Mouse (Mus musculus) hindbrain, postnatal 0 days (tissue): ENCODE measurements around the gene Dcst1. TPM values are rescaled to one million over a fixed set of nuclear protein-coding genes. Genes with fewer than 3 reads are reported as not detected.
A peak's percentile ranks its signal among the peaks of the same experiment; 100 is the strongest.

Experiments
- ATAC-seq: fragments of 200-750 bp; cut with Nextera tagmentation; 2 replicates; pipeline ENCODE4 v1.8.0; 2017; ENCODE audit warnings: mild to moderate bottlenecking, moderate TSS enrichment, moderate library complexity
- DNase-seq: peaks from one replicate; pipeline ENCODE4 v3.0.0-alpha.2; 2015; ENCODE audit warnings: low spot score
- H3K27ac ChIP-seq: fragments of 300-500 bp; sonication (generic); 2 replicates; pipeline ENCODE4 v1.5.1; 2014; ENCODE audit warnings: mild to moderate bottlenecking
- H3K27me3 ChIP-seq: fragments of 300-500 bp; sonication (generic); 2 replicates; pipeline ENCODE4 v1.6.1; 2014; ENCODE audit warnings: low read length, mixed read lengths; ENCODE audit not compliant: insufficient read depth
- H3K36me3 ChIP-seq: fragments of 300-500 bp; sonication (generic); 2 replicates; pipeline ENCODE4 v1.6.1; 2014; ENCODE audit warnings: low read length, mixed read lengths; ENCODE audit not compliant: insufficient read depth
- H3K4me1 ChIP-seq: fragments of 300-500 bp; sonication (generic); 2 replicates; pipeline ENCODE4 v1.6.1; 2014; ENCODE audit warnings: antibody characterized with exemption, low read length, mixed read lengths; ENCODE audit not compliant: insufficient read depth
- H3K4me2 ChIP-seq: fragments of 300-500 bp; sonication (generic); 2 replicates; pipeline ENCODE4 v1.6.1; 2014; ENCODE audit warnings: low read depth, mild to moderate bottlenecking, low read length, moderate library complexity, mixed read lengths
- H3K4me3 ChIP-seq: fragments of 300-500 bp; sonication (generic); 2 replicates; pipeline ENCODE4 v1.5.1; 2014; ENCODE audit warnings: low read length
- H3K9ac ChIP-seq: fragments of 300-500 bp; sonication (generic); replicated peaks from 2 replicates; pipeline ENCODE4 v1.6.1; 2014; ENCODE audit warnings: mild to moderate bottlenecking, low read length, moderate library complexity, mixed read lengths
- H3K9me3 ChIP-seq: fragments of 300-500 bp; sonication (generic); 2 replicates; pipeline ENCODE4 v1.6.1; 2016; ENCODE audit warnings: low read length, mixed read lengths
- CTCF ChIP-seq: IDR thresholded peaks from 2 replicates; pipeline ENCODE4 v1.5.1; 2016; ENCODE audit warnings: antibody characterized with exemption, control low read depth, low read depth
- WGBS: fragments of 180-500 bp; shearing (Covaris S2); extraction: QIAGEN DNeasy Blood & Tissue Kit; methylation state at CpG from one replicate; pipeline ENCODE4 v1.1.7; 2014; 5-methylcytosine and 5-hydroxymethylcytosine counted together
- polyA plus RNA-seq: library from polyadenylated mRNA; unstranded; fragments of >200 nt; fragmentation: Nextera tagmentation; extraction: Ambion mirVana; gene quantifications from 2 replicates; pipeline ENCODE4 v1.2.1, GENCODE M21; 2015
- total RNA-seq: library from RNA; depleted of rRNA; stranded (reverse); fragments of >200 nt; gene quantifications from 2 replicates; pipeline ENCODE4 v1.2.3, GENCODE M21; 2014

The Dcst1 gene
- total and polyA plus RNA-seq, 2 experiments from 2014 or later, result 0.05 to 1.1 TPM

DNA sequence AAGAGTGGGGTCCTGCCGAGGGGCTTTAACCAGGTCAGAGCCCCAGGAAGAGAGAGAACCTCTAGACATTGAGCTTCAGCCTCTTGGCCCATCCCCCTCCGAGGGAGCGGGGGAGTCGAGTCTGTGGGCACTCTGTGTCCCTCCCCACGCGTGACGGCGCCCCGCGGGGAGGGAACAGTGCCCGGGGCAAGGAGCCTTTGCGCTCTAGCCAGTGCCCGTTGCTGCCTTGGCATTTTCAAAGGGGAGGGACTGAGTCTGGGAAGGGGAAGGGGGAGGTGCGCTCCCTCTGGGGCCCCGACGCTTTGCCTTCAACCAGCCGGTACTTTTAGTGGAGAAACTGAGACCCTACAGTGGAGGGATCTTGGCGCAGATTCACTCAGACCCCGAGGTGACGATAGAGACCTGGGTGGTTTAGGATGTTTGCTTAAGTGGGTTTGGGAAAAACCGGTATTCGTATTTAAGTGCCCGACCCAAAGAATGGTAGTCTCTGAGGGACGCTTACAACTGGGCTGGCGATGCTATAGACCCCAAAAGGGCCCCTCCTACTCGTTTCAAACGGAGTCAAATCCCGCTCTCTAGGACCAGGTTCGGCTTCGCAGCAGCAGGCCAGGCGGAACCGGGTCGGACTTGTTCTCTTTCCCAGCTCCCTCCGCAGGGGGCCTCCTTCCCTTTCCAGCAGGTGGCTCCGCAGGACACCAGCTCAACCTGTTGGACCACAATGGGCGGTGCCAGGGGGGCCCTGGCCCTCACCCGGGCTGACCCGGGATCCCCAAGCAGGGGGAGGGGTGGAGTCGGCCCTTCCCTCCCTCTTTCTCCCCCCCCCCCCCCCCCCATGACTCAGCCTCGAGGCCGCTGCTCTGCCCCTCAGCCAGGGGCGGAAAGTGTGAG lies 29.2 kb upstream of the Dcst1 start, which contains the start of gene Zbtb7b:
Gene Zbtb7b (minus strand): TSS at position 771 of the 888 bp plus-strand sequence.
- H3K9me3 ChIP-seq, result no peaks in the 10 kb centered on the region

DNA sequence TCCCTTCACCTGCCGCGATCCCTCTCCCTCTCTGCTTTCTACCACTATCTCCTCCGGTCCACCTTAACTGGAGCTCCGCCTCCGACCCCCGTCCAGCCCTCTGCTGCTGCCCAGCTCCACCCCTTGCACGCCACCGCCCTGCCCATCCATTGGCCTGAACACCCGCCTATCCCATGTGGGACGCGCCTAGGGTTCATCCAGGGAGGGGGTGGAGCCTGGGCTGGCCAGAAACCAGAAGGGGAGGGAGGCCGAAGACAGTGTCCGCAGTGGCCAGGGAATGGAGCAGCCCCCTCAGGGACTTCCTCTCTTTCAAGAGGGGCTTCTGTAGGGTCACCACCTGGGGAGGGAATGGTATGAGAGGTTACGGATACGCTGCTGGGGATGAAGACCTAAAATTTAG lies 28.6 kb upstream of the Dcst1 start:
- Histone ChIP-seq H3K27ac (peak overlapping the region; percentile 77; the same call in 1 of the 2 replicates), H3K9me3 (no peaks in the 10 kb centered on the region), H3K36me3 (no peaks in the 10 kb centered on the region), H3K4me2 (peak overlapping the region; percentile 100), H3K27me3 (no peaks in the 10 kb centered on the region), H3K4me3 (peak overlapping the region; percentile 48), H3K4me1 (peaks cover 41% of the 10 kb centered on the region), H3K9ac (peak overlapping the region; percentile 47)
- no peak for TF ChIP-seq CTCF
- DNase-seq (peak; percentile 96), ATAC-seq (peak; percentile 95)
- WGBS, result 0% methylated on average over 15 of the region's 15 CpGs

More for the DNA sequence above, 29.2 kb upstream of the Dcst1 start, which contains the start of gene Zbtb7b:
- no peaks in the 10 kb centered on the region for H3K36me3 ChIP-seq
- H3K9ac ChIP-seq, result peak within 1 kb of the TSS; percentile 47
- 0% methylated on average over 40 of the region's 42 CpGs for WGBS
- H3K27ac ChIP-seq, result peak within 1 kb of the TSS; percentile 77; the same call in 1 of the 2 replicates
- TF ChIP-seq CTCF, result peak; percentile 42
- peak within 1 kb of the TSS; percentile 100 for H3K4me2 ChIP-seq
- H3K4me3 ChIP-seq, result peak within 1 kb of the TSS; percentile 48
- ATAC-seq, result peak; percentile 46
- H3K27me3 ChIP-seq, result no peaks in the 10 kb centered on the region
- H3K4me1 ChIP-seq, result peaks cover 41% of the 10 kb centered on the region
- DNase-seq, result peak; percentile 70

DNA sequence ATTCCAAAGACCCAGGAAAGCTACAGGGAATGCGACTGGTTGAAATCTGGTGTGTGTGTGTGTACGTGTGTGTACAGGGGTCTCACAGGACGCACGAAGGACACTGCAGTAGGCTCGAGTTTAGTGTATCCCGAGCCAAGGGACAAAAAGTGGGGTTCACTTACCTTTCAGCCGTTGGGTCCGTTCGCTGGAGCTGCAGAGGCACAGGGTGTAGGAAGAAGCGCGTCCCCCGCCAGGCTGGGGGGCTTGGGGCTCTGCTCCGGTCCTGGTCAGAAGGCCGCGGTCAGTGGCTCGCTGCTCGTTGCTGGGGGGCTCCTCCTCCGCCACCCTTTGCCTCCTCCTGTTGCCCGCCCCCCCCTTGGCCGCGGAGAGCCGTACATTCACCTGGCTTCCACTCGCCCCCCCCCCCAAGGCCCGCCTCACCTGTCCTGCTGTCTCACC lies 27.8 kb upstream of the Dcst1 start:
- Histone ChIP-seq H3K9me3 (no peaks in the 10 kb centered on the region), H3K4me3 (peak overlapping the region; percentile 48), H3K27ac (peak overlapping the region; percentile 58; the same call in 1 of the 2 replicates), H3K27me3 (no peaks in the 10 kb centered on the region), H3K9ac (peak overlapping the region; percentile 37; the same call in 1 of the 2 replicates), H3K36me3 (no peaks in the 10 kb centered on the region), H3K4me1 (peaks cover 41% of the 10 kb centered on the region), H3K4me2 (peak overlapping the region; percentile 100)
- DNase-seq, result no peak
- no peak for TF ChIP-seq CTCF
- 0% methylated on average over 20 of the region's 24 CpGs for WGBS
- no peak for ATAC-seq

DNA sequence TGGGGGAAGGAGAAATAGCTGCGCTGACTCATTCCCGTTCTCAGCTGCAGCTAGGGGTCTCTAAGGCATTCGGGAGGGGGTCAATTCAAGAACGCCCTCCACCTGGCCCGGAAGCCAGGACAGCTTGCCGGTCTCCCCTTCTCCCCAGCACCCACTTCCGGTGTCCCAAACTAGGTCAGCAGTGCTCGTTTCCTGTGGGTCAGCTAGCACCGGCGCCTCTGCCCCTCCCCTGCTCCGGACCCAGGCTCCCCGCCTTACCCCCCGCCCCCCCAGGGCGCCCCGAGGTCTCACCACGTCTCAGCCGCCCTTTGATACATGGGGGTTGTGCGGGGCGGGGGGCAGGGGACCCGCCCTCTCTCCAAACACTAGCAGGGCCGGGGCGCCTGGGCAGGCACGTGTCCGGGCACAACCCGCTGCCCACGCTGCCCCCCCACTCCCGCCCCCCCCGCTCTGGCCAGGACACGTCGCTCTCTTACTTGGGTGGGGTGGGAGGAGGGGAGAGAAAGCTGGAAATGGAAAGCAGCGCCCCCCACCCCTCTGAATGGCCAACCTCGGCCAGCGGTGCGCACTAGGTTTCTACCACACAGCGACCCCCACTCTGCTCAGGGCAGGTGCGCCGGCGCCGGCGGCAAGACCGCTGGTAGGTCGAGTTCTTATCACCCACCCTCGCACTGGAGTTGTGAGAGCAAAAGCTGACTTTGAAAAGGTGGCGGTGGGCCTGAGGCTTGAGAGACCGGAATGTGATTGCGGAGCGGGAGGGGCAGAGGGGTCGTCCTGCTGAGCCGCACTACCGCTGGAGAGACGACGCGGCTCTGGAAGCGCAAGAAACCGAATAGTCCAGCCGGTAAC lies 26.8 kb upstream of the Dcst1 start:
- TF ChIP-seq CTCF, result no peak
- Histone ChIP-seq H3K4me2 (peak overlapping the region; percentile 100), H3K27ac (peak overlapping the region; percentile 58; the same call in 1 of the 2 replicates), H3K4me1 (peaks cover 41% of the 10 kb centered on the region), H3K4me3 (peak overlapping the region; percentile 48), H3K27me3 (no peaks in the 10 kb centered on the region), H3K9me3 (no peaks in the 10 kb centered on the region), H3K36me3 (no peaks in the 10 kb centered on the region), H3K9ac (peak overlapping the region; percentile 63)
- DNase-seq, result peak; percentile 55
- under 1% methylated on average over 53 of the region's 56 CpGs for WGBS
- no peak for ATAC-seq

DNA sequence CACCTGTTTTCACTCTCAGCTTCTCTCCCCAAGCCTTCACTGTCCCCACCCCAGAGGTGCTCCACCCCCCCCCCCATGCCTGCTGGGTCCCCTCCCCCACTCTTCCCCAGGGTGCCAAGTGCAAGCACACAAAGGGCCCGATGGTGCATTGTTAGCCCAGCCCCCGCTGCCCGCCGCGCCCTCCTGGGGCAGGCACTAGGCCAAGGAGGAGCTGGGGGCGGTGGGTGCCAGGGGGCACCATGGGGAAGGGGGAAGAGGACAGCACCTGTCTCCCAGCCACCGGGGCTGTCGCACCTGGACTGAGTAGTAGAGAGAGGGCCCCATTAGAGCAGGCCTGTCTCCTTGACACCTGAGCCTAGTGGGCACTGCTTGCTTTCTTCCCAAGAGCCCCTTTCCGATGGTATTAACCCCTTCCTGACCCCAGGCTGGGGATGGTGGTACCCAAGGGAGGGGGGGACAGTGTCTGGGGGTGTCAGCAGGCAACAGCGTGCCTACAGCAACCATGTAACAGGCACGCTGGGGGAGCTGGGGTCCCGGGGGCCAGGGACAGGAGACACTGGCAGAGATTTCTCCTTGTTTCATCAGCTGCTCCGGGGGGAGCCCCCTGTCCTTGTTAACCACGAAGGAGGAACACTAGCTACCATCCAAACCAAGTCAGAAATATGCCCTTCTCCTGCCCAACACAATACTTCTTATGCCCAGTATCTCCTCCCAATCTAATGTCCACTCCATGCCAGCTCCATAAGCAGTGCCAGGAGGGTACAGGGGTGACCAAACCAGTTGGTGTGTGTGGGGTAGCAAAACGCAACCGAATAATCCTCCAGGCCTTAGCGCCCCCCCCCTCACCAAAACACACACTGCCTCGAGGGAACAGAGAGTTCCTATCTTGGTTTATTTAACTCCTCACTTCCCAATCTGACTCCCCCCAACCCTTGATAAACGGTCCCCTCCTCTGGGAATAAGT lies 25.9 kb upstream of the Dcst1 start:
- Histone ChIP-seq H3K36me3 (no peaks in the 10 kb centered on the region), H3K4me3 (peak overlapping the region; percentile 48), H3K27ac (0 out of 2 replicates have a peak overlapping the region, but pooled peaks have one; percentile 58), H3K4me2 (peak overlapping the region; percentile 100), H3K9ac (peak overlapping the region; percentile 63; the same call in 1 of the 2 replicates), H3K27me3 (no peaks in the 10 kb centered on the region), H3K4me1 (peaks cover 37% of the 10 kb centered on the region), H3K9me3 (no peaks in the 10 kb centered on the region)
- 9% methylated on average over 19 of the region's 19 CpGs for WGBS
- DNase-seq, result no peak
- ATAC-seq, result no peak
- no peak for TF ChIP-seq CTCF
